Mouse (Mus musculus) midbrain, embryonic 11.5 days (tissue): ENCODE results near the gene Trp53rkb. TPM values are rescaled to one million over a fixed set of nuclear protein-coding genes. Genes with fewer than 3 reads are reported as not detected.

Source experiments
- ATAC-seq: fragments of 200-750 bp; cut with Nextera tagmentation; 2 replicates; pipeline ENCODE4 v1.8.0; 2017; ENCODE audit warnings: moderate TSS enrichment, moderate library complexity; ENCODE audit not compliant: low FRiP score
- DNase-seq: peaks from one replicate; pipeline ENCODE4 v3.0.0; 2015; ENCODE audit warnings: low spot score; ENCODE audit errors: missing footprints
- H3K27ac ChIP-seq: fragments of 300-500 bp; sonication (generic); 2 replicates; pipeline ENCODE4 v1.5.1; 2014; ENCODE audit warnings: low read depth, low read length
- H3K27me3 ChIP-seq: fragments of 300-500 bp; sonication (generic); 2 replicates; pipeline ENCODE4 v1.6.1; 2014; ENCODE audit warnings: mild to moderate bottlenecking, low read length, moderate library complexity, mixed read lengths; ENCODE audit not compliant: control insufficient read depth, insufficient read depth
- H3K36me3 ChIP-seq: fragments of 300-500 bp; sonication (generic); 2 replicates; pipeline ENCODE4 v1.6.1; 2014; ENCODE audit warnings: mild to moderate bottlenecking, low read length, moderate library complexity, mixed read lengths; ENCODE audit not compliant: control insufficient read depth, insufficient read depth
- H3K4me1 ChIP-seq: fragments of 300-500 bp; sonication (generic); 2 replicates; pipeline ENCODE4 v1.6.1; 2014; ENCODE audit warnings: low read length; ENCODE audit not compliant: control insufficient read depth, insufficient read depth
- H3K4me2 ChIP-seq: fragments of 300-500 bp; sonication (generic); 2 replicates; pipeline ENCODE4 v1.6.1; 2014; ENCODE audit warnings: mild to moderate bottlenecking, moderate library complexity
- H3K4me3 ChIP-seq: fragments of 300-500 bp; sonication (generic); 2 replicates; pipeline ENCODE4 v1.5.1; 2014; ENCODE audit warnings: low read depth, low read length
- H3K9ac ChIP-seq: fragments of 300-500 bp; sonication (generic); 2 replicates; pipeline ENCODE4 v1.6.1; 2014; ENCODE audit warnings: low read length
- H3K9me3 ChIP-seq: fragments of 300-500 bp; sonication (generic); 2 replicates; pipeline ENCODE4 v1.6.1; 2016; ENCODE audit warnings: low read length; ENCODE audit not compliant: control insufficient read depth
- WGBS: fragments of 180-500 bp; shearing (Covaris S2); extraction: QIAGEN DNeasy Blood & Tissue Kit; methylation state at CpG from one replicate; pipeline ENCODE4 v1.1.7; 2014; 5-methylcytosine and 5-hydroxymethylcytosine counted together
- polyA plus RNA-seq: library from polyadenylated mRNA; unstranded; fragments of >200 nt; fragmentation: Nextera tagmentation; extraction: Ambion mirVana; gene quantifications from 2 replicates; pipeline ENCODE4 v1.2.1, GENCODE M21; 2014

Trp53rkb gene
- polyA plus RNA-seq, 1 experiment from 2014 or later: 10.8 TPM

GRCm38 (mm10) chr2:166821406-166821805, 29.1 kb downstream of the Trp53rkb start:
- ATAC-seq (no peak), DNase-seq (no peak)
- Histone ChIP-seq H3K4me1 (no peaks in the 10 kb centered on the region), H3K4me3 (no peak overlapping the region), H3K36me3 (no peaks in the 10 kb centered on the region), H3K9me3 (no peaks in the 10 kb centered on the region), H3K27ac (no peak overlapping the region), H3K27me3 (no peaks in the 10 kb centered on the region), H3K4me2 (no peak overlapping the region), H3K9ac (no peak overlapping the region)
- 90% methylated on average over 3 of the region's 3 CpGs for WGBS

GRCm38 (mm10) chr2:166822119-166822826, 29.9 kb downstream of the Trp53rkb start:
- DNase-seq: no peak
- H3K36me3 ChIP-seq: no peaks in the 10 kb centered on the region
- H3K4me3 ChIP-seq: no peak overlapping the region
- H3K27me3 ChIP-seq: no peaks in the 10 kb centered on the region
- H3K9ac ChIP-seq: no peak overlapping the region
- no peaks in the 10 kb centered on the region for H3K9me3 ChIP-seq
- ATAC-seq: no peak
- 76% methylated on average over 10 of the region's 10 CpGs for WGBS
- H3K4me2 ChIP-seq: no peak overlapping the region
- no peaks in the 10 kb centered on the region for H3K4me1 ChIP-seq
- no peak overlapping the region for H3K27ac ChIP-seq

GRCm38 (mm10) chr2:166822901-166823300, 30.6 kb downstream of the Trp53rkb start:
- no peaks in the 10 kb centered on the region for H3K4me1 ChIP-seq
- WGBS: 67% methylated on average over 2 of the region's 2 CpGs
- no peak overlapping the region for H3K9ac ChIP-seq
- no peak overlapping the region for H3K4me2 ChIP-seq
- H3K27ac ChIP-seq: no peak overlapping the region
- no peak overlapping the region for H3K4me3 ChIP-seq
- ATAC-seq: no peak
- DNase-seq: no peak
- H3K36me3 ChIP-seq: no peaks in the 10 kb centered on the region
- no peaks in the 10 kb centered on the region for H3K27me3 ChIP-seq
- H3K9me3 ChIP-seq: no peaks in the 10 kb centered on the region

- Histone ChIP-seq H3K4me2 (no peak overlapping the region), H3K9me3 (no peaks in the 10 kb centered on the region), H3K4me1 (no peaks in the 10 kb centered on the region), H3K27me3 (no peaks in the 10 kb centered on the region), H3K27ac (no peak overlapping the region), H3K9ac (no peak overlapping the region), H3K36me3 (no peaks in the 10 kb centered on the region), H3K4me3 (no peak overlapping the region)
- DNase-seq (peak; percentile 21), ATAC-seq (no peak)
- 91% methylated on average over 5 of the region's 5 CpGs for WGBS
These were observed 32.1 kb downstream of the Trp53rkb start for GRCm38 (mm10) chr2:166824386-166824785.

- H3K4me3 ChIP-seq: no peak overlapping the region
- no peaks in the 10 kb centered on the region for H3K4me1 ChIP-seq
- H3K36me3 ChIP-seq: no peaks in the 10 kb centered on the region
- H3K27ac ChIP-seq: no peak overlapping the region
- no peak overlapping the region for H3K4me2 ChIP-seq
- 94% methylated on average over 5 of the region's 5 CpGs for WGBS
- DNase-seq: no peak
- H3K9me3 ChIP-seq: no peaks in the 10 kb centered on the region
- no peak for ATAC-seq
- H3K27me3 ChIP-seq: no peaks in the 10 kb centered on the region
- no peak overlapping the region for H3K9ac ChIP-seq
These were observed 32.7 kb downstream of the Trp53rkb start for GRCm38 (mm10) chr2:166824998-166825397.

- H3K36me3 ChIP-seq: no peaks in the 10 kb centered on the region
- H3K27ac ChIP-seq: no peak overlapping the region
- DNase-seq (no peak), ATAC-seq (no peak)
- no peak overlapping the region for H3K4me3 ChIP-seq
- no peak overlapping the region for H3K9ac ChIP-seq
- no peak overlapping the region for H3K4me2 ChIP-seq
- no peaks in the 10 kb centered on the region for H3K4me1 ChIP-seq
- H3K27me3 ChIP-seq: no peaks in the 10 kb centered on the region
- WGBS: 91% methylated on average over 8 of the region's 8 CpGs
- no peaks in the 10 kb centered on the region for H3K9me3 ChIP-seq
These were observed 34.3 kb downstream of the Trp53rkb start for GRCm38 (mm10) chr2:166826491-166827224.

- no peaks in the 10 kb centered on the region for H3K27me3 ChIP-seq
- H3K36me3 ChIP-seq: no peaks in the 10 kb centered on the region
- no peak overlapping the region for H3K4me2 ChIP-seq
- H3K4me3 ChIP-seq: no peak overlapping the region
- no peaks in the 10 kb centered on the region for H3K9me3 ChIP-seq
- DNase-seq: peak; percentile 28
- no peak overlapping the region for H3K9ac ChIP-seq
- ATAC-seq: no peak
- no peak overlapping the region for H3K27ac ChIP-seq
- 93% methylated on average over 12 of the region's 12 CpGs for WGBS
- no peaks in the 10 kb centered on the region for H3K4me1 ChIP-seq
These were observed 36.0 kb downstream of the Trp53rkb start for GRCm38 (mm10) chr2:166828306-166828705.

GRCm38 (mm10) chr2:166830350-166830749, 38.0 kb downstream of the Trp53rkb start:
- Histone ChIP-seq H3K9me3 (no peaks in the 10 kb centered on the region), H3K27ac (no peak overlapping the region), H3K9ac (no peak overlapping the region), H3K4me2 (no peak overlapping the region), H3K4me1 (no peaks in the 10 kb centered on the region), H3K27me3 (no peaks in the 10 kb centered on the region), H3K4me3 (no peak overlapping the region), H3K36me3 (no peaks in the 10 kb centered on the region)
- DNase-seq: no peak
- WGBS: 93% methylated on average over 5 of the region's 5 CpGs
- no peak for ATAC-seq

GRCm38 (mm10) chr2:166834091-166834490, 41.8 kb downstream of the Trp53rkb start:
- Histone ChIP-seq H3K27ac (no peak overlapping the region), H3K27me3 (no peaks in the 10 kb centered on the region), H3K9me3 (no peaks in the 10 kb centered on the region), H3K4me2 (no peak overlapping the region), H3K4me1 (no peaks in the 10 kb centered on the region), H3K9ac (no peak overlapping the region), H3K36me3 (no peaks in the 10 kb centered on the region), H3K4me3 (no peak overlapping the region)
- no peak for ATAC-seq
- 82% methylated on average over 2 of the region's 2 CpGs for WGBS
- DNase-seq: no peak
